Mouse (Mus musculus): ENCODE results near the gene Bcl6.
A peak's percentile ranks its signal among the peaks of the same experiment; 100 is the strongest.

Bcl6 gene

GRCm38 (mm10) chr16:23988466-23989208 lies at the start of gene Bcl6, which contains the start of gene Gm37419:
Gene Bcl6 (minus strand): TSS chr16:23988852.
Gene Gm37419 (plus strand): TSS chr16:23988482.
- peak; percentile 47 for DNase-seq (ENCODE audit: low spot score)

- no peak for DNase-seq (ENCODE audit: low spot score)
Measured at GRCm38 (mm10) chr16:24036398-24036797, 47.7 kb upstream of the Bcl6 start.

- no peak for DNase-seq (ENCODE audit: low spot score)
Measured at GRCm38 (mm10) chr16:24035767-24036166, 47.1 kb upstream of the Bcl6 start.

GRCm38 (mm10) chr16:24034450-24034849 lies 45.8 kb upstream of the Bcl6 start:
- no peak for DNase-seq (ENCODE audit: low spot score)

GRCm38 (mm10) chr16:24033259-24033658 lies 44.6 kb upstream of the Bcl6 start:
- no peak for DNase-seq (ENCODE audit: low spot score)

- no peak for DNase-seq (ENCODE audit: low spot score)
Measured at GRCm38 (mm10) chr16:24029965-24030672, 41.5 kb upstream of the Bcl6 start.

- no peak for DNase-seq (ENCODE audit: low spot score)
Measured at GRCm38 (mm10) chr16:24025442-24025841, 36.8 kb upstream of the Bcl6 start.

- DNase-seq (ENCODE audit: low spot score): no peak
Measured at GRCm38 (mm10) chr16:24022605-24023004, 34.0 kb upstream of the Bcl6 start.

GRCm38 (mm10) chr16:24021722-24022121 lies 33.1 kb upstream of the Bcl6 start:
- no peak for DNase-seq (ENCODE audit: low spot score)

- no peak for DNase-seq (ENCODE audit: low spot score)
Measured at GRCm38 (mm10) chr16:24016742-24017141, 28.1 kb upstream of the Bcl6 start.

- DNase-seq (ENCODE audit: low spot score): no peak
Measured at GRCm38 (mm10) chr16:24016273-24016672, 27.6 kb upstream of the Bcl6 start.

- DNase-seq (ENCODE audit: low spot score): no peak
Measured at GRCm38 (mm10) chr16:24014378-24014777, 25.7 kb upstream of the Bcl6 start.

GRCm38 (mm10) chr16:24012066-24012465 lies 23.4 kb upstream of the Bcl6 start:
- no peak for DNase-seq (ENCODE audit: low spot score)

- DNase-seq (ENCODE audit: low spot score): no peak
Measured at GRCm38 (mm10) chr16:24011306-24011705, 22.7 kb upstream of the Bcl6 start.

GRCm38 (mm10) chr16:24009891-24010290 lies 21.2 kb upstream of the Bcl6 start:
- no peak for DNase-seq (ENCODE audit: low spot score)

- DNase-seq (ENCODE audit: low spot score): no peak
Measured at GRCm38 (mm10) chr16:24005928-24006327, 17.3 kb upstream of the Bcl6 start.

GRCm38 (mm10) chr16:23997912-23998311 lies 9.3 kb upstream of the Bcl6 start:
- DNase-seq (ENCODE audit: low spot score): no peak

GRCm38 (mm10) chr16:23997228-23997627 lies 8.6 kb upstream of the Bcl6 start:
- DNase-seq (ENCODE audit: low spot score): no peak

GRCm38 (mm10) chr16:23996342-23996741 lies 7.7 kb upstream of the Bcl6 start:
- DNase-seq (ENCODE audit: low spot score): no peak

GRCm38 (mm10) chr16:23993351-23994321 lies 5.0 kb upstream of the Bcl6 start:
- no peak for DNase-seq (ENCODE audit: low spot score)

- DNase-seq (ENCODE audit: low spot score): no peak
Measured at GRCm38 (mm10) chr16:23991846-23992580, 3.4 kb upstream of the Bcl6 start.

GRCm38 (mm10) chr16:23991170-23991569 lies 2.5 kb upstream of the Bcl6 start:
- DNase-seq (ENCODE audit: low spot score): peak; percentile 76

Data from urinary bladder, postnatal 10 days (tissue).